Mouse (Mus musculus): ENCODE data around the gene Sgcd.

The Sgcd gene

DNA sequence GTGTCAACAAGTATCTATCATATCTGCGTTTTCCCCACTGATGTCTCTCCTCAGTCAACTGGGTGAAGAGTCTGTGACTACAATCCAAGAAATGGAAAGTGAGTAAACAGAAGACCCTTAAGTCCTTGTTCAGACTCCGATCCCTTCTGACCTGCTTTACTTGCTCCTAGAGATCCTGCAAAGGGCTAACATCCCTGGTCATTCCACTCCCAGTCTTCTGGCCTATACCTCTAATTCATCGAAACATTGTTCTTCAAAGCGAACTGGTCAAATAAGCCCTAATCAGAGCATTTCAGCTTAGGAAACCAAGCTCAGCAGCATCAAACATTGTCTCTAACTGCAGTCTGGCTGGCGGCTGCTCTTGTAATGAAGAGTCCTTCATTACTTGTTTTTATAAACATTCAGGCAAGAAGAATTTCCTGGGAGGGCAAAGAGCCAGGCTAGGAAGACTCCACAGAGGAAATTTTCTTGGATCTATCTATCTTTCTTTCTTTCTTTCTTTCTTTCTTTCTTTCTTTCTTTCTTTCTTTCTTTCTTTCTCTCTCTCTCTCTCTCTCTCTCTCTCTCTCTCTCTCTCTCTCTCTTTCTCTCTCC is 833.8 kb downstream of the Sgcd start:
- no peak for DNase-seq (ENCODE audit: low read depth, low spot score)

DNA sequence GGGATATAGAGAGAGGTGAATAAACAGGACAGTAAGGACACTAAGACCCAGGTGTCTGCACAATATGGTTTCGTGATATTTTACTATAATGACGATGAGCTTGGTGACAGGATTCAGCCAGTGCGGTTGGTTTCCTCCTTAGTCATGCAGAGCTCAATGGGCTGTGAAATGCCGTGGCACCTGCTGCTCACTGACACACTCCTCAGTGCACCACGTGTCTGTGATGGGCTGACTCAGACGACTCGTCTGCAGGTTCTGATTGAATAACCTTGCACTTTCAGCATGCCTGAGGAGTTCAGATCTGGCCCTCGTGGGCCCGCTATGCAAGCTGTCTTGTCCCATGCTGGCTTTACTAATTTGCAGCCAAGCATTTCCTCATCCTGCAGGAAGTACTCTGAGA is 839.2 kb downstream of the Sgcd start:
- no peak for DNase-seq (ENCODE audit: low read depth, low spot score)

DNA sequence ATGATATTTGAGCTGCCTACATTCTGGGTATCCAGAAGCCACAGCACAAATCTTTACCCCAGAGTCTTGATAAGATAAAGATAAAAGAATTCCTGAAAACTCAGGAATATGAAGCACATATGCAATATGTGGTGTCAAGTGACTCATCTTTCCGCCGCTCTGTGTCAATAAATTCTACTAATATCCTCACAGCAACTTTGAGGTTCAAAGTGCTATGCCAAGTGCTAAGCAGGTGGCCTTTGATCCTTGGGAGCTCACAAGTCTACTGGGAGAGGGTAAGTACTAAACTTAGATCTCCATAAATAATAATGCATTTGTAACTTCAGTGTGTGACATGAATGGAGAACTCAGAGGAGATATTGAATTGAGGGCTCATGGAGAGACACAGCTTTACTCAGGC is 848.9 kb downstream of the Sgcd start:
- no peak for DNase-seq (ENCODE audit: low read depth, low spot score)

DNA sequence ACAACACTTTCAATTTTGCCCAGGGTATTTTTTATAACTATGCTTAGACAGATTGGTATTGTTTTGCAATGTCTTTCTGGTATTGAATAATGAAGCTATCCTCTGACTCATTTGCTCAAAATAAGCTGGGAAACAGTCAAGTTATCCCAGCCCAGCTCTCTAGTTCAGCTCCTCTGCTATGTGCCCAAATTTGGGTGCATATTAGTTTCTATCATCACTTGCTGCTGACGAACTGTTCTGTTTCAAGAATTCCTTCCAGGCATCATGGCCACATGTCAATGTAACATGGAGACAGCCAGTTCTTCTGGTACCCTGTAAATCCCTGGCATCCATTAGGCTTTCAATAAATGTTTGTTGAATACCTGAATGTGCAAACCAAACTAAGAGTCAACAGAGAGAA is 849.5 kb downstream of the Sgcd start:
- DNase-seq (ENCODE audit: low read depth, low spot score), result no peak

DNA sequence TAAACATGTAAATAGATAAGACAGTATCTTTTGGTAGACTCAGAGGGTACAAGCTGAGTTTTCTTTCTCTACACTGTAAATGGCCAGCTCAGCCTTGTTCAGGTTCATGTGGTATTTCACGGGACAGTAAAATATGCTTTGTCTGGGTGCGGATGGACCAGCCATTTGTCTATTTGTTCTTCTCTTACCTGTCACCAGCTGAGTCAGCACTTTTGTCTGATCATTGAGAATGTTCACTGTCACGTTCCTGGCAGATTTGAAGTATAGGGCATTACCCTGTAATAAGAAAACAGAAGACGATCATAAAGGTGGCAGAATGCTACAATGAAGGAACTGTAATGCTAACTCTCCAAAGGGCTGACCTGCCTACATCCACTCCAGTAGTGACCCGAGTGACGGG is 856.4 kb downstream of the Sgcd start:
- no peak for DNase-seq (ENCODE audit: low read depth, low spot score)

DNA sequence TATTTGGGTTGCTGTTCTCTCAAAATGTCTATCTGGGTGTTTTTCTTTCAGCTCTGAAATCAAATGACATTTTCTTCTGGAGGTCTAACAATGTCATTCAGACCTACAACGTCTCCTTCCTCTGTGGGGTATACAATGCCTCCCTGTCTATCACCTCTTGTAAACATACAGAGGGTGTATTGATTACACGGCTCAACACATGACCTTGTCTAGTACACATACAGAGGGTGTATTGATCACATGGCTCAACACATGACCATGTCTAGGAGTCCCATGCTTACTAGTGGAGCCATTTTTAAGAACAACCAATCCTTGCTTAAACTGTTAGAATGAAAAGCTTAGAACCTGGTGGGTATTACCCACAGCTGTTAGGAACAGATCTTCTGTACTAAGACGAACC is 858.3 kb downstream of the Sgcd start:
- peak; percentile 5 for DNase-seq (ENCODE audit: low read depth, low spot score)

DNA sequence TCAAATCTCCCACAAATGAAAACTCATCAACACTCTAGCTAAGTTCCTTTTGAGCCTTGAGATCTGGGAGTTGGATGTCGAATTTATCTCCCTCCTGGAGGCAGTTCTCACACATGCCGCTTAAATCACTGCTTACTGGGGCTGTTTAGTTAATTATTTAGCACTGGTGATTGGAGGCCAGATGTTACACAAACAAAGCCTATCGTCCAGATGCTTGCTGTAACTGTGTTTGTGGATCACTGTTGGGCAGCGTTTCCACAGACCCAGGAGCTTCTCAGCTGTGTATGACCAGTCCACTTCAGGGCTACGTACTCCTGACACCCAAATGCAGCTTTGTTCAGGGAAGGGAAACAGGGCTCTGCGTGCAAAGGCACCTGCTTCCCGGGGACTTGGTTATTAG is 858.8 kb downstream of the Sgcd start:
- DNase-seq (ENCODE audit: low read depth, low spot score), result peak; percentile 25

DNA sequence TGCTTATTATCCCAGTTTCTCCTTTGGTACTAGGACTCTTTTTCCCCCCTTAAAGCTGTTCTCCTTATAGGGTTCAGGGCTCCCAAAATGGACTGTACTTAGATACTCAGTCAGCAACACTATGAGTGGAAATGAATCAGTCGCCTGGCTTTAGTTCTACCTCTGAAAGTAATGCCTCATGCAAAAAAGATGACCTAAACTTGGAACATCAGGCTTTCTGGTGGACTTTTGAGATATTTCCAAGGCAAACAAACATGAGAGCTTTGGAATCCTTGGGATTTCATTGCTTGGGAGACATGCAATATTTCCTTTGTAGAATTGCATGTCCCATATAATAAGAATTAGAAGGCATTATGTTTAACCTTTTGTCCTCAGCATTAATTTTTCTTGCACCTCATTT is 859.6 kb downstream of the Sgcd start:
- no peak for DNase-seq (ENCODE audit: low read depth, low spot score)

DNA sequence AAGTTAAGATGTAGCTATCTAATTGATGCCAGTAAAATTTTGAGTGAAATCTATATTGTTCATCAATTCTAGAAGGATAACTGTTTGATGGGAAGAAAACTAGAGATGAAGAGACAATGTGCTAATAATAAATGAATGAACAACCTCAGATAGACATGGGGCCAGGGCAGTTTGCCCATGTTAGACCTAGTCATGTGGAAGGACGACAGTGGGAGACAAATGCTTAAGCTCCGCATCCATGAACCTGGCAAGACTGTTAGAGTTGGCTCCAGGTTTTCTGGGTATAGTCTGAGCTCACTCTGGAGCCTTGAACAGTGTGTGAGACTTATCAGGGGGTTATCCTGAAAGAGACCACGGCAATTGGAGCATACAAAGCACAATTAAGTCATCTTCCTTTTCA is 860.4 kb downstream of the Sgcd start:
- DNase-seq (ENCODE audit: low read depth, low spot score), result no peak

DNA sequence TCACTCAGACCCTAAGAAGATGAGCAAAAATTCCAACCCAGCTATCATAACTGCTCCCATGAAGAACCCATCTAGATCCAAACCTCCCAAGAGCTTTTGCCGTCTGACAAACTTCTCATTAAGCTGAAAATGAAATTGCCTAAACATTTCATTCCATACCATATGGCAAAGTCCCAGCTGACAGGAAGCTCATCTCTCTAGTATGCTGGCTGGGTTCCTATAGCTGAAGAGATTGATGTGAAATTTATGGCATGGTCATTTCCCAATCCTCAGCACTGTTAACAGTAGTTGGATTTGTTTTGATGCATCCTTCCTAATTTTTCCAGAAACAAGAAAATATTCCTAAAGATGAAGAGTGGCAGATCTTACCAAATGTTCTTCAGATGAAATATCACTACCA is 867.9 kb downstream of the Sgcd start:
- no peak for DNase-seq (ENCODE audit: low read depth, low spot score)

DNA sequence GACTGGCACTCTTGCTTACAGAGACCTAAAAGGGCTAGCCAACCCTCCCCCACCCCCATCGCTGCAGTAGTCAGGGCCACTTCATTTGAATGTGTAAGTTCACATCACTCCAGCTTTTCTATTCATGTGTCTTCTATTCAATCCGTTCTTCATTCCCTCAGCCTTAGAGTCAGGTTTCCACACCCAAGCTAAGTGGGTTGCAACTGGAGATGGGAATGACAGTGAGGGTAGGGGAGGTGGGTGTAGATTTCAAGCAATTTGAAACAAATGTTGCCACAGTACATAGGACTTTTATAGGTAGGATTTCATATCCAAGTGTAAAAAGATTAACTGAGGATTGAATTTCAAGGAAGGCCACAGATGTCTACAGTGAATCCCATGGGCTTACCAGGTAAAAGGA is 870.9 kb downstream of the Sgcd start:
- no peak for DNase-seq (ENCODE audit: low read depth, low spot score)

DNA sequence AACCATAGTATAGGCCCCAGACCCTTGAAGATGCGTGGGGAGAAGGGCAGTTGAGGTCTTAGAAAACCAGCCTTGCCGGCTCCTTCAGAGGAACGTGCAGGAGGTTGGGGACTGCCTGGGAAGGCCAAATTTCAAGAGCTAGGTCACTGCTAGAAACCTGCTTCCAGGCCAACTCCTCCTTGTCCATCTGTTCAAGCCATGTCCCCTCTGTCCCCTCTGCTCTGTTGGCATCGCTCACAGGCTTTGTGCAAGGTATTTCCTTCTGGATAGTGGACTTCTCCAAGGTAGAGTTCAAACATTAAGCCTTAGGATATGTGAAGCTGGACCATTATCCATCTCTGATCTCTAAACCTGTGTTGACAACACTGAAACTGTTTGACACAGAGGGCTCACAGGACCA is 874.4 kb downstream of the Sgcd start:
- no peak for DNase-seq (ENCODE audit: low read depth, low spot score)

DNA sequence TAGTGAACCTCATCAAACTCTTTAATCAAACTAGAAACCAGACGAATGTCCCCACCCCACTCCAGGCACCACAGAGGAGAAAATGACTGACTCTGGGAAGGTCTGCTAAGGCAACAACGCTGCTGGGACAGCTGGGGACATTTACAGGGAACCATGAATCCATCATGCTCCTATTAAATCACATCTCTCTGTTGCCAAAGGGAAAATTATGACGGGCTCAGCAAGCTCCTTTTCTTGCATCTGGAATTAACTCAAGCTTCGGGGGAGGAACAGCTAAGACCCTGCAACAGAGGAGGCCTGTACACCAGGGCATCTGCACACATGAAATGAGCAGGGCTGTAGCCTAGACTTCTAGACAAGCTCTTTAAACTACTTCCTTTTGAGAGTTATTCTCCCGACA is 875.7 kb downstream of the Sgcd start:
- DNase-seq (ENCODE audit: low read depth, low spot score), result peak; percentile 54

DNA sequence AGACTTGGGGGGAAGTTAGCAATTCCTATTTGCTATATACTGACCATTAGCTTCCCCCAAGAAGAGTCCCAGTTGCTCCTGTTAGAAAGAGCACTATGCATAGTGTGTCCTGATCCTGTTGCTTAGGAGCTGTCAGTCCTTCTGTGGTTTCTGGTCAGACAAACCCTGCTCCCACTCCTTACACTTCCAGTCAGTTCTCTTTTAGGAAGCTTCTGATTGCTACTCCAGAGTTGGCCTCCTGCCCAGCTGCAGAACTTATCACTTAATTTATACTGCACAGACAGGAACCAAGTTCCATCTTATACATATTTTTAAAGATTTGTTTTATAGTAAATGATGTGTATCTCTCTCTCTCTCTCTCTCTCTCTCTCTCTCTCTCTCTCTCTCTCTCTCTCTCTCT is 878.5 kb downstream of the Sgcd start:
- no peak for DNase-seq (ENCODE audit: low read depth, low spot score)

DNA sequence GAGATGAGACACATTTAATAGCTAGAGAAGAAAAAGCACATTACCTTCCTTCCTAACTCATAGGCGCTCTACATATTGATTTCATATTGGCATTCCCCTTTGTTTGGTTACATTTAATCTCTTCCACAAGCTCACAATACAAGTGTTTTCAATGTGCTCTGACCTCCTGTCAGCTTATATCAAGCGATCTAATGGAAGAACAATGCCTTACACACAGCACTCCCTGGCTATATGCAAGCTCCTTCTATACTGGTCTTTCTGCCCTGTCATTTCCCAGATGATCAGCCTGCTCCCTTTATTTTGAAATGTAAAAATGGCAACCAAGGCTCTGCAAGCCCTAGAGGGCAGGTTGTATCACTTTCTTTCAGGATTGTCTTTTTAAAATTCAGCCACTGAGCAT is 881.1 kb downstream of the Sgcd start:
- no peak for DNase-seq (ENCODE audit: low read depth, low spot score)

DNA sequence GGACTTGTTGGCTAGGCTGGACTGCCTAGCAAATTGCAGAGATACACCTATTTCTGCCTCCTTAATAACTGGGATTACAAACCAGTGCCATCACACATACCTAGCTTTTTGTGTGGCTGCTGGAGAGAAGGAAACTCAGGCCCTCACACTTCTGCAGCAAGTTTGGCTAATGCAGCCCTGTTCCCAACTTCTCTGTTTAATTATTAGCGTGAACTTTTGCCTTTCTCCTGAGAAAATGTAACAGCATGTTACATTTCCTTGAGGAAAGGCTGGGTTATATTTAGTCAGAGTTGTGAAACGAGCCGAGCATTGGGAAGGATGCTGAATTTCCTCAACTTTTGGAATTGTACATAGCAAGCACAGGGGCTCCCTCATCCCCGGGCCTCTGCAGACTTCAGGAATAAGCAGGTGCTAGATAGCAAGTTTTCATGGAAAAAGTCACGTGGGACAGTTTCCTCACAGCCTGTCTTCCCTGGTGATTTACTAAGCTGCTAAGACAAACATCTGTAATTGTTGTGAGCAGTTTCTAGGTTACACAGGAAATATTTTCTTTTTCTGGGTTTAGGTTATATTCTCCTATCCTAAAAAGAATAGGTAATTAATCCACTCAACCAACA is 895.4 kb downstream of the Sgcd start:
- DNase-seq (ENCODE audit: low read depth, low spot score), result no peak

DNA sequence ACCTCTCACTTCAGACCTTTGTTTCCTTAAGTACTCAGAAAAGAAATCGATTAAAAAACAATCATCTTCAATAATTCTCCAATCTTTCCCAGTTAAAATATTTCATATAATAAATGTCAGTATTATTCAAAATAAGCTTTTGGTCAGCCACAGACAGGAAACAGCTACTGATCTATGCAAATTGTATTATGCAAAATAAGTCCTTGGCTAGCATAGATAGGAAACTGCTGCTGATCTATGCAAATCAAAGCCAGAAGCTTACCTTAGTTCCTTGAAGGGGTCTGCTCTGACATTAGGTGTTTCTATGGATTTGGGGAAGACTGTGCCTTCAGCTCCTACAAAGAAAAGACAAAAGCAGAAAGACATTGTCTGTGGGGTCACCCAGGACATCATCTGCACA is 906.3 kb downstream of the Sgcd start:
- no peak for DNase-seq (ENCODE audit: low read depth, low spot score)

DNA sequence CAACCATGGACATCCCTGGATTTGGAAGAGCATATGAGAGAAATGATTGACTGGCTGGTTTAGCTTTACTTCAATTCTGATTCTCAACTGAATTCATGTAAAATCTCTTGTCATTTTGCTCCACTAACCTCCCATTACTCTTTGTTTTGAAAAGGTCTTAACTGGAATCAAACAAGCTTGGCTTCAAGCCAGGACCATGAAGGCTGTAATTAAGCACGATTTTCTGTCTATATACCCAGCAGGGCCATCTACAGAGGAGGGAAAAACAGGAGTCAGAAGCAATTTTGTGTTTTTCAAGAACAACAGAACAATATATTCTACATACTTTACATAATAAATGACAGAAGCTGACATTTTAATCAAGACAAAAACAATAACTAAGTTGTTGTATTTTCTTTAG is 915.2 kb downstream of the Sgcd start:
- no peak for DNase-seq (ENCODE audit: low read depth, low spot score)

DNA sequence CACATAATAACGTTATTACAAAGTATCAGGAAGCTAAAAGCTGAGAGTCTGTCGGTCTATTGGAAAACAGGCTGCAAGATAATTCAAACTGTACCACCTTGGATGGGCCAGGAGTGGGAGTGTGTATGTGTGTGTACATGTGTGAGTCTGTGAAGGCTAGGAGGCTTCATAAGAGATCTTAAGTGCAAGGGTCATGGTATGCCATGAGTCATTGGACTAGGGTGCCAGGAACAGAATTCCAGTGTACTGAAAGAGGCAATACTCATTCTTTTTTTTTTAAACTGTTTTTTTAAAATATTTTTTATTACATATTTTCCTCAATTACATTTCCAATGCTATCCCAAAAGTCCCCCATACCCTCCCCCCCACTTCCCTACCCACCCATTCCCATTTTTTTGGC is 917.6 kb downstream of the Sgcd start:
- no peak for DNase-seq (ENCODE audit: low read depth, low spot score)

DNA sequence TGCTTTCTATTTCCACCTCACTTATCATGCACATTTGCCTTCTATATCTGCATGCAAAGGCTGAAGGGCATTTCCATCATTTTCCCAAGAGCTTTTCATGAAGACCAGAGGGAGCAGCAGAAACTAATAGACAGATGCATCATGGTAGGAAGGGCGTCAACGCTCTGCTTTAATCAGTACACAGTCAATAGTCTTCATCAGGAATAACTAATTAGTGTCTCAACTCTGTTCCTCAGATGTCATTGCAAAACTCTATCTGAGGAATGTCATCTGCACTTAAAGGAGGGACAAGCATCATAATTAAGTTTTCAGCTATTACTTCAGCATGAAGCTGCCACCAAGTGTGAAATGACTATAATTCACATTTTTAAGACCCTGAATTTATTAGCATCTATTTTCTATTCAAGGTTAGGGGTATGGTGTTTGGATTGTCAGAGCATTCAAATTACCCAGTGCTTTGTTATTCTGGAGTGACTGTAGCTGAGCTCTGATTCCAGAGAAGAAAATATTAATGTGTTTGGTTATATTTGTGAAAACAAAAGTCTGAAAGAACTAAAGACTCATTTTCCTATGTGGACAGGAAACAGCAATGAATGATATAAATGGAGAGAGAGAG is 918.9 kb downstream of the Sgcd start:
- no peak for DNase-seq (ENCODE audit: low read depth, low spot score)

DNA sequence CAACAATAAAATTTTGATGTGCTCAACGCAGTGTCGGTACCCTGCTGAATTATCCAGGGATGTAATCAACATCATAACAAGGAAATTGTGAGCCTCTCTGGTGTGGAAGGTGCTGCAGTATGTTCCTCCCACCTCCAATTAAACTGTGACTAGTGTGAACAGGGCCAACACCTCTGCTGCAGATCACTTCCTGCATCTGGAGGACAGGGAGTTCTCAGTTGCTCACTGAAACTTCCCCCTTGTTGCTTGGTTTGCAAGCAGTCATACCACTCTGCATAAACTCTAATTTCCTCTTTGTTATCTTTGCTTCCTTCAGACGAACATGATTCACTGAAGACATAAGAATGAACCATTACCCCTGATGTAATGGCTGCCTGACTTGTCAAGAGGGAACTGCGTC is 925.1 kb downstream of the Sgcd start:
- DNase-seq (ENCODE audit: low read depth, low spot score), result no peak

DNA sequence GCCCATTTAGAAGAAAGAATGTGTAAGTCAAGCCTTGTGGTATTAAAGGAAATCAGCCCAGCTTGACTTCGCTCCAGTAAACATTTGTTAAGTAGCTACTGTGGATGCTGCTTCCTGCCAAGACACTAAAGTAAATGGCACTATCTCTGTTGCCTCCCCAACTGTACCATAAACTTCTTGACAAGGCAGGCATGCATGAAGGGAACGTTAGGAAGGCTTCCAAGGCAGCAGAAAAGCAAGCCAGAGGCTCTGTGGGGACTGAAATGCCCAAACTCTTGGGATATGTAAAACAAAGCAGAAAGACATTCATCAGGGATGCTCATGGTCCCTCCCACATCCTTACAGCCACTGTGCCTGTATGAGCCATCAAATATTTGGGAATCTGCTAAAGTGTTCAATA is 938.4 kb downstream of the Sgcd start:
- no peak for DNase-seq (ENCODE audit: low read depth, low spot score)

DNA sequence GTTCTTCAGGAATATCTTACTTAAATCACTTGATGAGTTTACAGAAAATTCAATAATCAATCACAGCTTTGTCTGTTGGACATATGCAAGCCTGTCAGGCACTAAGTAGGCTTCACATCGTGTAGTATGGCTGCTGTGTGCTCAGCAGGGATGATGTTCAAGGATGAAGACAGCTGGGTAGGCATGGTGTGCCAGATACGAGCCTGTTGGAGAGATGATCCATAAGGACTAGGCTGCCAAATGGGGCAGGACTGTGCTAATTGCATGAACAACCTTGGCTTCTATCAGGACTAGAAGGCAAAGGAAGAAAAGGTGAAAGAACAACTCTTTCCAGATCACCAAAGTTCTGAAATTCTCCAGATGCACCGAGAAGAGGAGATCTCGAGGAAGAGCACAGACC is 939.0 kb downstream of the Sgcd start:
- DNase-seq (ENCODE audit: low read depth, low spot score), result no peak

DNA sequence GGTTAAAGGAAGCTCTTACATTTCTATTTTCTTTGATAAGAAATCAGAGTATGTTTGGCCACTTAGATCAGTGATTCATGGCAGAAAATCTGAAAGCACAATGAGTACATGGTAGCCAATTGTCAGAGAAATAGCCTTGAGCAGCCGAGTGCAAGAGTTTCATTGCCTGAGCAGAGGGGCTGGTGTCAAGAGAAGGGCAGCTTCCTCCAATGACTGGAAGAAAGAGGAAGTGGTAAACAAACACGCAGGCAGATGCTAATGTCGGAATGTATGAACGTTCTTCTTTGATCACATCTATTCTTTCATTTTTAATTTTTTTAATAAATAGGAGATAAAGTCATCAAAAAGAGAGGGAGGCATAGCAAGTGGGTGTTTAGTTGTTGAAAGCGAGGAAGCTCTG is 956.5 kb downstream of the Sgcd start:
- DNase-seq (ENCODE audit: low read depth, low spot score), result no peak
